Mouse (Mus musculus): ENCODE results near the gene Cyp2d26. TPM values are rescaled to one million over a fixed set of nuclear protein-coding genes. Genes with fewer than 3 reads are reported as not detected.
"Not testable (repeated sequence)": the region's sequence is repeated elsewhere in the genome, so short reads cannot be mapped to it uniquely, and the experiment has no call there.

The Cyp2d26 gene
- polyA plus RNA-seq, 1 experiment from 2014 or later, result 0.08 TPM

GRCm38 (mm10) chr15:82804708-82805639, 10.9 kb upstream of the Cyp2d26 start:
- Histone ChIP-seq H3K4me2 (no peak overlapping the region), H3K9ac (no peak overlapping the region), H3K27ac (no peak overlapping the region), H3K4me3 (no peak overlapping the region), H3K4me1 (replicated peaks) (no peaks in the 10 kb centered on the region), H3K9me3 (replicated peaks) (no peaks in the 10 kb centered on the region), H3K27me3 (no peaks in the 10 kb centered on the region), H3K36me3 (no peaks in the 10 kb centered on the region)
- ATAC-seq (replicated peaks; ENCODE audit: insufficient number of reproducible peaks, insufficient read depth, low FRiP score, low read depth), result no peak
- 71% methylated on average over 5 of the region's 5 CpGs for WGBS

DNA sequence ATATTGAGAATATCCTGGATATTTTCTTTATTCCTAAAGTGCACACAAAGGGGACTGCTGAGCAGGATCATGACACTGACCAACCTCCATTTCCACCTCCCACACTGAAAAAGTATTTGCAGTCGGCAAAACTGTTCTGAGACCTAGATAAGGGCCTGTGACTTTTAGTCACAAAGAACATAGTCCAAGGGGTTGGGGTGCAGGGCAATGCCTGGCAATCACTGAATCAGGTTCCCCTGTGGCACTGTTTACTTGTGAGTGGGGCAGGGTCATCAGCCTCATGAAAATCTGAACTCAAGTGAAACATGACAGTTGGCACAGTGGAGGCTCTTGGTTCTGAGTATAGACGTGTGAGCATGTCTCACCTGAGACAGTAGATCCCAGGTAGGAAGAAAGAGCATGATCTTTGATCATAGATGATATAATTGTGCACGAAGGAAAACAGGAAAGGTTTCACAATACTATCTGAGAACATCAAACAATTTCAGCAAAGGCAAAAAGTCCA, 1.9 kb upstream of the Cyp2d26 start:
- no peak overlapping the region for H3K27ac ChIP-seq
- no peak overlapping the region for H3K4me3 ChIP-seq
- H3K4me2 ChIP-seq, result no peak overlapping the region
- no peaks in the 10 kb centered on the region for H3K4me1 ChIP-seq (replicated peaks)
- no peaks in the 10 kb centered on the region for H3K9me3 ChIP-seq (replicated peaks)
- ATAC-seq (replicated peaks; ENCODE audit: insufficient number of reproducible peaks, insufficient read depth, low FRiP score, low read depth), result no peak
- WGBS, result 64% methylated on average over 3 of the region's 3 CpGs
- no peaks in the 10 kb centered on the region for H3K36me3 ChIP-seq
- no peaks in the 10 kb centered on the region for H3K27me3 ChIP-seq
- H3K9ac ChIP-seq, result no peak overlapping the region

DNA sequence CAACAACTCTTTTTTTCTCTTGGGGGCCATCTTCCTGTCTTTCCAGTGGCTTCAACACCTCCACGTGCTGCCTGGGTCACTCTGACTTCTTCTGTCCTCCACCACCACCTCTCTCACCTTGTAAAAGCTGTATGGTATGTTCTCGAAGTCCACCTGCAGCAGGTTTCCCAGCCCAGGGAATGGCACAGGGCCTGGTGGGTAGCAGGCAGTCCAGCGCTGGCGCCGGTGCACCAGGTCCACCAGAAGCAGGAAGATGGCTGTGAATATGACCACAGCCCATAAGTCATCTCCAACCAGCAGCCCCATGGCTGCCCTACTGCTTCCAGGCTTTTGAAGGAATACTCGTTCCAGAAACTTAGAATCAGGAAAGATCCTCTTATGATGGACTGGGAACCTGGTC, 226 bp downstream of the Cyp2d26 start:
- no peak for ATAC-seq (replicated peaks; ENCODE audit: insufficient number of reproducible peaks, insufficient read depth, low FRiP score, low read depth)
- Histone ChIP-seq H3K4me1 (replicated peaks) (no peaks in the 10 kb centered on the region), H3K27ac (no peak overlapping the region), H3K9me3 (replicated peaks) (no peaks in the 10 kb centered on the region), H3K27me3 (no peaks in the 10 kb centered on the region), H3K36me3 (no peaks in the 10 kb centered on the region), H3K4me3 (no peak overlapping the region), H3K9ac (no peak overlapping the region), H3K4me2 (no peak overlapping the region)
- WGBS, result 75% methylated on average over 6 of the region's 6 CpGs

- no peak overlapping the region for H3K4me3 ChIP-seq
- no peaks in the 10 kb centered on the region for H3K4me1 ChIP-seq (replicated peaks)
- H3K27ac ChIP-seq, result no peak overlapping the region
- no peak for ATAC-seq (replicated peaks; ENCODE audit: insufficient number of reproducible peaks, insufficient read depth, low FRiP score, low read depth)
- no peak overlapping the region for H3K9ac ChIP-seq
- H3K9me3 ChIP-seq (replicated peaks), result no peaks in the 10 kb centered on the region
- WGBS, result 78% methylated on average over 1 of the region's 1 CpGs
- H3K4me2 ChIP-seq, result no peak overlapping the region
- no peaks in the 10 kb centered on the region for H3K27me3 ChIP-seq
- no peaks in the 10 kb centered on the region for H3K36me3 ChIP-seq
These were observed 640 bp downstream of the Cyp2d26 start for GRCm38 (mm10) chr15:82793454-82793853.

DNA sequence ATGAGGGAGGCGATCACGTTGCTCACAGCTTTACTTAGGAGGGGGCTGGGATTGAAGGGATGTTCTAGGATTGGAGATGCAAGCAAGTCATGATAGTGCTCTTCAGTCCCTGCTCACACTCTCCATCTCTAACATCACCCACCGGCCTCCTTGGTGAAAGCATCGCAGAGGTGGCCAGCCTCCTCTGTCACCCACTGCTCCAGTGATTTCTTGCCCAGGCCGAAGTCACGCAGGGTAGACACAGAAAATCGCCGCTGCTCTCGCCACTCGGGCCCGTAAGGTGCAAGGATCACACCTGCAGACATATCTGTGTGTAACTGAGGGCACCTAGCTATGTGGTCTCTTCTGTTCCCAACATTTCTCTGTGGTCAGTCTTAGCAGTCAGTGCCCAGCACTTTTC, 1.5 kb downstream of the Cyp2d26 start:
- H3K36me3 ChIP-seq, result no peaks in the 10 kb centered on the region
- H3K9me3 ChIP-seq (replicated peaks), result no peaks in the 10 kb centered on the region
- 88% methylated on average over 11 of the region's 11 CpGs for WGBS
- no peak overlapping the region for H3K27ac ChIP-seq
- no peaks in the 10 kb centered on the region for H3K4me1 ChIP-seq (replicated peaks)
- H3K9ac ChIP-seq, result no peak overlapping the region
- ATAC-seq (replicated peaks; ENCODE audit: insufficient number of reproducible peaks, insufficient read depth, low FRiP score, low read depth), result no peak
- no peak overlapping the region for H3K4me2 ChIP-seq
- H3K27me3 ChIP-seq, result no peaks in the 10 kb centered on the region
- no peak overlapping the region for H3K4me3 ChIP-seq

DNA sequence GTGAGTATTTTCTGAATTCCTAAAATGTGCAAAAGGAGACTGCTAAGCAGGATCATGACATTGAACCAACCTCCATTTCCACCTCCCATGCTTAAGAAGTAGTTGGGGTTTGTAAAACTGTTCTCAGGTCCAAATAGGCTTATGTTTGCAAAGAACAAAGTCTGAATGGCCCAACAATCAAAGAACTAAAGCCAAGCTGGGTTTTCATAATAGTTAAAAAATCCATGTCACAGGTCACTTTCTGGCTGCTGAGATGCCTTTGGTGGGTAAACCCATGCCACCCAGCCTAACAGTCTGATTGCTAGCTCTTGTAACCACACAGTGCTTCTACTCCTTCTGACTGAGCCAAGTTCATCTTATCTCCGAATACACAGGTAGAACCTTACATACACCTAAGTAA, 9.5 kb downstream of the Cyp2d26 start:
- no peaks in the 10 kb centered on the region for H3K36me3 ChIP-seq
- H3K27ac ChIP-seq, result no peak overlapping the region
- H3K4me3 ChIP-seq, result no peak overlapping the region
- 74% methylated on average over 1 of the region's 1 CpGs for WGBS
- no peaks in the 10 kb centered on the region for H3K27me3 ChIP-seq
- H3K9ac ChIP-seq, result no peak overlapping the region
- ATAC-seq (replicated peaks; ENCODE audit: insufficient number of reproducible peaks, insufficient read depth, low FRiP score, low read depth), result no peak
- H3K4me1 ChIP-seq (replicated peaks), result no peaks in the 10 kb centered on the region
- no peak overlapping the region for H3K4me2 ChIP-seq
- H3K9me3 ChIP-seq (replicated peaks), result no peaks in the 10 kb centered on the region

- ATAC-seq (replicated peaks; ENCODE audit: insufficient number of reproducible peaks, insufficient read depth, low FRiP score, low read depth), result no peak
- Histone ChIP-seq H3K36me3 (no peaks in the 10 kb centered on the region), H3K27ac (no peak overlapping the region), H3K27me3 (no peaks in the 10 kb centered on the region), H3K4me2 (no peak overlapping the region), H3K9me3 (replicated peaks) (no peaks in the 10 kb centered on the region), H3K9ac (no peak overlapping the region), H3K4me3 (no peak overlapping the region), H3K4me1 (replicated peaks) (no peaks in the 10 kb centered on the region)
- 69% methylated on average over 1 of the region's 1 CpGs for WGBS
These were observed 10.3 kb downstream of the Cyp2d26 start for GRCm38 (mm10) chr15:82783800-82784199.

DNA sequence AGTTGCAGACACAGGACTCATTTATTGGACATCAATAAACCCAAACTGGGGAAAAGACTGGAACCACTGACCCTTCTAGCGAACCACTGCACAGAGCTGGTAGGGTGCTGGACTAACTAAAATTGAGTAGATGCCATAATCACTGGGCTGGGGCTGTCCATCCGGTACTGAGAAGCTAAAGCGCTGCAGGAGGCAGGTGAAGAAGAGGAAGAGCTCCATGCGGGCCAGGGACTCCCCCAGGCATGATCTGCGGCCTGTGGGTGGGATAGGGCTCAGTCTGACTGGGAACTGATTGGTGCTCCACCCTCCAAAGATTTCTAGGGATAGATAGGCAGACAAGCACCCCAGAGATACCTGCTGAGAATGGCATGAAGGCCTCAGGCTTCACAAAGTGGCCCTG, 16.2 kb downstream of the Cyp2d26 start:
- H3K4me3 ChIP-seq; ATAC-seq (replicated peaks; ENCODE audit: insufficient number of reproducible peaks, insufficient read depth, low FRiP score, low read depth); H3K27me3 ChIP-seq; H3K4me1 ChIP-seq (replicated peaks); H3K4me2 ChIP-seq; H3K9ac ChIP-seq; H3K27ac ChIP-seq; H3K9me3 ChIP-seq (replicated peaks); H3K36me3 ChIP-seq: not testable (repeated sequence)
- WGBS, result 67% methylated on average over 5 of the region's 5 CpGs

GRCm38 (mm10) chr15:82765943-82766342, 28.2 kb downstream of the Cyp2d26 start:
- Histone ChIP-seq H3K9ac (no peak overlapping the region), H3K4me3 (no peak overlapping the region), H3K27me3 (no peaks in the 10 kb centered on the region), H3K27ac (no peak overlapping the region), H3K4me1 (replicated peaks) (no peaks in the 10 kb centered on the region), H3K4me2 (no peak overlapping the region), H3K9me3 (replicated peaks) (no peaks in the 10 kb centered on the region), H3K36me3 (no peaks in the 10 kb centered on the region)
- WGBS, result 71% methylated on average over 2 of the region's 2 CpGs
- no peak for ATAC-seq (replicated peaks; ENCODE audit: insufficient number of reproducible peaks, insufficient read depth, low FRiP score, low read depth)

- Histone ChIP-seq H3K4me3 (no peak overlapping the region), H3K4me1 (replicated peaks) (no peaks in the 10 kb centered on the region), H3K9me3 (replicated peaks) (no peaks in the 10 kb centered on the region), H3K27me3 (no peaks in the 10 kb centered on the region), H3K27ac (no peak overlapping the region), H3K4me2 (no peak overlapping the region), H3K9ac (no peak overlapping the region), H3K36me3 (no peaks in the 10 kb centered on the region)
- WGBS, result 71% methylated on average over 6 of the region's 6 CpGs
- ATAC-seq (replicated peaks; ENCODE audit: insufficient number of reproducible peaks, insufficient read depth, low FRiP score, low read depth), result no peak
These were observed 29.2 kb downstream of the Cyp2d26 start for GRCm38 (mm10) chr15:82764881-82765280.

- no peak for ATAC-seq (replicated peaks; ENCODE audit: insufficient number of reproducible peaks, insufficient read depth, low FRiP score, low read depth)
- no peaks in the 10 kb centered on the region for H3K27me3 ChIP-seq
- WGBS, result 84% methylated on average over 9 of the region's 9 CpGs
- no peaks in the 10 kb centered on the region for H3K36me3 ChIP-seq
- no peaks in the 10 kb centered on the region for H3K9me3 ChIP-seq (replicated peaks)
- no peak within 1 kb of the TSS for H3K27ac ChIP-seq
- H3K9ac ChIP-seq, result no peak within 1 kb of the TSS
- no peak within 1 kb of the TSS for H3K4me3 ChIP-seq
- no peaks in the 10 kb centered on the region for H3K4me1 ChIP-seq (replicated peaks)
- no peak within 1 kb of the TSS for H3K4me2 ChIP-seq
These were observed 30.3 kb downstream of the Cyp2d26 start, which contains the start of gene Cyp2d40 for GRCm38 (mm10) chr15:82763631-82764420. Gene Cyp2d40, minus strand, starts transcription at chr15:82764183.

All from heart, embryonic 15.5 days (tissue).